Mouse (Mus musculus): ENCODE results near the gene Auts2. TPM values are rescaled to one million over a fixed set of nuclear protein-coding genes. Genes with fewer than 3 reads are reported as not detected.

The Auts2 gene
- polyA plus RNA-seq, 1 experiment from 2014 or later: 17.0 TPM

DNA sequence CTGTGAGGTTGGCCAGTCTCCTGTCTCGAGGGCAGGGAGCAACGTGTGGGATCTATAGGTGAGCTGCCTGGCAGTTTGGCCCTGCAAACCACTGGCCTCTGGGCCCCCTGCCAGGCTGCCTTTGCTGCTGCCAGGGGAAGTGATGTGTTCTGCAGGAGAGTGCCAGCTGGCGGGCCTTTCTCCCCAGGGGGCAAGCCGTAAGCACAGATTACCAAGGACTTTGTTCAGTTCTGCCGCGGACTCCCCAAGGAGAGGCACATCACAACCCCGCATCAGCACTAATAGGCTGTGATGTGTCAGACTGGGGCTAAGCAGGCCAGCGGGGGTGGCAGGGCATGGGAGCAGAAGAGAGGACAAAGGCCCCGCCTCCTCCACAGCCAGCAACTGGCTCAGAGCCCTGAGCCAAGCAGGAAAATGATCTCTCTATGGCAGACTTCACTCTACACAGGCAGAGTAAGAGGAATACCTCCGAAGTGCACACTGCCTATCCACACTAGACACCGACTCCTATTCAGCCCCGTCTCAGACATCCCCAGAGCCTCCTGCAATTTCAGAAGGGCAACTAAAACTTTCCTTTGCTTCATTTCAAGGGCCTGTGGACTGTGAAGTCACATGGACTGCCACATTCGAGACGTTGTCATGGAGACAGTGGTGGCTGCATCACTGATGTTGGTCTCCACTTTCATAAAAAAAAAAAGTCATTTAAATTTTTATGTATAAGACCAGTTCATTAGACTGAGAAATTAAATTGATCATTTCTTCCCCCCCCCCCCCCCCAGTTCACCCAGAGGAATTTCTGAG lies 942.6 kb downstream of the Auts2 start:
- Histone ChIP-seq H3K9ac (no peak overlapping the region), H3K9me3 (no peaks in the 10 kb centered on the region), H3K27ac (no peak overlapping the region; the same call in 1 of the 2 replicates), H3K4me1 (peaks cover 10% of the 10 kb centered on the region), H3K36me3 (no peaks in the 10 kb centered on the region), H3K4me3 (no peak overlapping the region), H3K4me2 (no peak overlapping the region), H3K27me3 (peaks cover 36% of the 10 kb centered on the region)
- WGBS: 22% methylated on average over 14 of the region's 14 CpGs
- peak; percentile 69 for ATAC-seq (ENCODE audit: borderline replicate concordance, extremely low read depth, low FRiP score, low TSS enrichment)

DNA sequence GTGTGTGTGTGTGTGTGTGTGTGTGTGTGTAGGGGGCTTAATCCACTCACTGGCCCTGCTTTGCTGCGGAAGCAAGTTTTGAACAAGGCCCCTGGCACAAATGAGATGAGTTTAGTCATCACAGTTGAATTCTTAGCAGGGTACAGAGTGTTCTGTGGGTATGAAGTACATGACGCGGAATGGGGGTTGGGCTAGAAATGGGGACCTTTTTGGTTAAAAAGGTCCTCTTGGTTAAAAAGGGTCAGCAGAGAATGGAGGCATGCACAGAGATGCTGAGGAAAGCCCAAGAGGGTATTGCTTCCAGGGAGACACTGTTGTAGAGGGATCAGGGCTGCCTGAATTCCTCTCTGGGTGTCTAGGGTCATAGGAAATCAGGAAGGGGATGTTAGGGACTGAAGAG lies 945.6 kb downstream of the Auts2 start:
- H3K27ac ChIP-seq: no peak overlapping the region
- no peak for ATAC-seq (ENCODE audit: borderline replicate concordance, extremely low read depth, low FRiP score, low TSS enrichment)
- no peaks in the 10 kb centered on the region for H3K36me3 ChIP-seq
- WGBS: 78% methylated on average over 3 of the region's 3 CpGs
- no peak overlapping the region for H3K9ac ChIP-seq
- no peak overlapping the region for H3K4me3 ChIP-seq
- H3K9me3 ChIP-seq: no peaks in the 10 kb centered on the region
- H3K27me3 ChIP-seq: peaks cover 42% of the 10 kb centered on the region
- no peak overlapping the region for H3K4me2 ChIP-seq
- peaks cover 10% of the 10 kb centered on the region for H3K4me1 ChIP-seq

DNA sequence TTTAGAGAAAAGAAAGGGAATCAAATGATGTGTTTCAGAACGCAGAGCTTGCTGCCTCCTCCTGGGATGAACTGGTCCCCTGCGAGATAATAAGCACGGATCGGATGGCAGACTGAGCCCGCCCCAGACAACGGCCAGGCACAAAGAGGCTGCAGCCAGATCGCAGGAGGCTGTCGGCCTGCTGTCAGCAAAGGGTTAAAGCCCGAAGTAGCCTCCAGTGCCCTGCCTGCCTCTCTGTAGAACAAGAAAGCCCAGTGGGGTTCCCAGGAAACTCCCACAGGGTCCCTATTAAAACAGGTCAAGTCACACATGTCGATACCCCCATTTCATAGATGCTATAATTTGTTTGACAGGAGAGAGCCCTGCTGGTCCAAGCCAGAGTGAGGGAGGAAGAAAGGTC lies 946.6 kb downstream of the Auts2 start:
- Histone ChIP-seq H3K9ac (no peak overlapping the region), H3K9me3 (no peaks in the 10 kb centered on the region), H3K36me3 (no peaks in the 10 kb centered on the region), H3K4me1 (peaks cover 10% of the 10 kb centered on the region), H3K4me2 (no peak overlapping the region), H3K4me3 (no peak overlapping the region), H3K27ac (no peak overlapping the region), H3K27me3 (peaks cover 47% of the 10 kb centered on the region)
- ATAC-seq (ENCODE audit: borderline replicate concordance, extremely low read depth, low FRiP score, low TSS enrichment): no peak
- WGBS: 13% methylated on average over 10 of the region's 10 CpGs

DNA sequence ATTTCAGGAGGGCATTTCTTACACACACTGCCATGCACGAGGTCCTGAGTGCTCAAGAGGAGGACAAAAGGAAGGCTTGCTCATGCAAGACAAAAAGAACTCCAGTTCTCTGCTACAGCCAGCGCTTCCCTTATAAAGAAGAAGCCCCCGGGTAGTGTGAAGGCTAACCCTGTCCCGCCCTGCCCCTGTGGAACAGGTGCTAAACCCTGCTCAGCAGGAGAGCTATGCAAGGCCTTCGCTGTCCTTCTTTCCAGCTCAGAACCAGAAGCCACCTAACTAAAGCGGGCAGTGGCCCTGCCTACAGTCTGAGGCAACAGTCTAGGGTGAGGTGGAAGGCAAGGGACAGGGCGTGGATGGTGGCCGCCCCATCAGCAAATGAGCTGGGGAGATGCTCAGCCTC lies 947.4 kb downstream of the Auts2 start:
- no peak overlapping the region for H3K4me3 ChIP-seq
- no peak overlapping the region for H3K4me2 ChIP-seq
- H3K36me3 ChIP-seq: no peaks in the 10 kb centered on the region
- no peaks in the 10 kb centered on the region for H3K9me3 ChIP-seq
- no peak for ATAC-seq (ENCODE audit: borderline replicate concordance, extremely low read depth, low FRiP score, low TSS enrichment)
- no peak overlapping the region for H3K27ac ChIP-seq
- H3K27me3 ChIP-seq: peaks cover 48% of the 10 kb centered on the region
- peaks cover 9% of the 10 kb centered on the region for H3K4me1 ChIP-seq
- WGBS: 48% methylated on average over 8 of the region's 8 CpGs
- H3K9ac ChIP-seq: no peak overlapping the region

DNA sequence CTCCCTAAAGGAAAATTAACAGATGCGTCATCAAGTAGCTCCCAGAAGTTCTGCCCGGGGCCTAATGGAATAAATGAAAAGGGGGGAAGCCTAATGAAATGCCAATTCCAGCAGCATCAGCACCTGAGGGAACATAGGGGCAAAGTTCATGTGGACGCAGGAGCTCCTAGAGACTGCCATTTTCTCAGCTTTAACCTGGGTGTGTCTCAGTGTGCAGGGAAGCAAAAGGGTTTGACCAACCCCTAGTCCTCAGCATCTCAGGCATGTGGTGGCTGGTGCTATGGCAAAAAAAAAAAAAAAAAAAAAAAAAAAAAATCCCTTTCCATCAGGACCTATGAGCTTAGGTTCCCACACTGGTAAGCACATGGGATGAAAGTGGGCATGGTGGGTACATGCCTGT lies 948.5 kb downstream of the Auts2 start:
- Histone ChIP-seq H3K4me2 (no peak overlapping the region), H3K4me1 (no peaks in the 10 kb centered on the region), H3K4me3 (no peak overlapping the region), H3K27me3 (peaks cover 37% of the 10 kb centered on the region), H3K36me3 (no peaks in the 10 kb centered on the region), H3K9me3 (no peaks in the 10 kb centered on the region), H3K9ac (no peak overlapping the region), H3K27ac (no peak overlapping the region)
- no peak for ATAC-seq (ENCODE audit: borderline replicate concordance, extremely low read depth, low FRiP score, low TSS enrichment)
- WGBS: 80% methylated on average over 3 of the region's 3 CpGs

DNA sequence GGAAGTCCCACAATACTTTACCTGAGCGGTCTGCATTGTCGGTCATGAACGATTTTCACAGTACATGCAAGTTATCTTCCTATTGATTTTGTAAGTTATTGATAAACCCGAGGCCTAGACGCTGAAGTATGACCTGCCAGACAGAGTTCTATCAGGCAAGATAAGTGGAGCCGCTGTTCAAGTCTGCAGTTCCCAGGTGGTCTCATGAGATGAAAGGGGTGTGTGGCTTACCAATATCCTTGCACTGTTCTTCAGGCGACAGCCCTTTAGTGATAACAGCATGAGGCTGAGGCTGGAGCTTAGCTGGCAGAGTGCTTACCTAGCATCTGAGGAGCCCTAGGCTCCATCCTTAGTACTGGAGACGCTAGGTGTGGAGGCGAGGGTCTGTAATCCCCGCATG lies 949.9 kb downstream of the Auts2 start:
- no peak for ATAC-seq (ENCODE audit: borderline replicate concordance, extremely low read depth, low FRiP score, low TSS enrichment)
- Histone ChIP-seq H3K9me3 (no peaks in the 10 kb centered on the region), H3K9ac (no peak overlapping the region), H3K4me3 (no peak overlapping the region), H3K27ac (no peak overlapping the region), H3K27me3 (peaks cover 32% of the 10 kb centered on the region), H3K4me1 (no peaks in the 10 kb centered on the region), H3K4me2 (no peak overlapping the region), H3K36me3 (no peaks in the 10 kb centered on the region)
- 83% methylated on average over 10 of the region's 10 CpGs for WGBS

DNA sequence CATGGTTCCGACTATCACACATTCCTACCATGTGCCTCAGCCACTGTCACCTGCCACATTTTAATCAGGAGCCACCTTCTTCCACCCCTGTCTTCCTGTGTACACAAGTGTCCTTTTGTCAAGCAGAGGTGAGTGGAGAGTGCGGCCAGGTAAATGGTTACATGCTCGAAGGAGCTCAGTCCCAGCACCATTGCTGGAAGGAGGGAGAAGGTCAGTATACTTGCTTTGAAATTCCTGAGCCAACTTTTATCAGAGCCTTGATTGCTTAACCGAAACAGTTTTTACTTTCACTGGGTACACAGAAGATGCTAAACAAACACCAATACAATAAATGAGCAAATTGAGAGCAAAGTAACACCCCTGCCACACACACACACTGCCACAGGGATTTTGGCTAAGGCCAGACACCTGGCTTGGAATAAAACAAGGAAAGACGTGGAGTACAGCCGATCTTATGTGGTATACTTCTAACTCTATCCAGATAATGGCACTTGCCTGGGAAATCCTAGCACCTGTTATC lies 953.1 kb downstream of the Auts2 start:
- no peak for ATAC-seq (ENCODE audit: borderline replicate concordance, extremely low read depth, low FRiP score, low TSS enrichment)
- no peak overlapping the region for H3K4me3 ChIP-seq
- no peaks in the 10 kb centered on the region for H3K36me3 ChIP-seq
- H3K27me3 ChIP-seq: peaks cover 15% of the 10 kb centered on the region; the same call in 1 of the 2 replicates
- no peak overlapping the region for H3K4me2 ChIP-seq
- H3K9ac ChIP-seq: no peak overlapping the region
- WGBS: 59% methylated on average over 6 of the region's 6 CpGs
- no peak overlapping the region for H3K27ac ChIP-seq
- 0 out of 2 replicates have a peak, but pooled peaks cover 6% of the 10 kb centered on the region for H3K4me1 ChIP-seq
- H3K9me3 ChIP-seq: no peaks in the 10 kb centered on the region

DNA sequence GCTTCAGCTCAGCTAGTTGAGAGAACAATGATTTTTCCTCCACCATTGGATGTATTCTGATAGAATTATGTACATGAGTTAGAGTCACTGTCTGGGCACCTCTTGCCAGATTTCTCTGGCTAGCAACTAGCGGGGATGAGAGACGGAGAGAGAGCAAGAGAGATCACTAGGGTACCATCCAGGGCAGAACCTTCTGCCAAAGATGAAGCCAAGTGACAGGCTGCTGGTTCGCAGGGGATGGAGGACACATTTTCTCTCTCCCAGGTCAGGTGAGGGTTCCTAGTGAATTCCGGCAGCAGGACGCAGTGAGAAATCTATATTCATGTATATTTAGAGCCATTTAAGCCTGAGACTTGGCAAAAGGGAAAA lies 956.8 kb downstream of the Auts2 start:
- no peak for ATAC-seq (ENCODE audit: borderline replicate concordance, extremely low read depth, low FRiP score, low TSS enrichment)
- WGBS: 77% methylated on average over 5 of the region's 5 CpGs
- H3K9me3 ChIP-seq: no peaks in the 10 kb centered on the region
- H3K36me3 ChIP-seq: no peaks in the 10 kb centered on the region
- H3K27me3 ChIP-seq: peaks cover 8% of the 10 kb centered on the region; the same call in 1 of the 2 replicates
- no peak overlapping the region for H3K27ac ChIP-seq
- H3K4me2 ChIP-seq: no peak overlapping the region
- H3K9ac ChIP-seq: no peak overlapping the region
- H3K4me1 ChIP-seq: 0 out of 2 replicates have a peak, but pooled peaks cover 6% of the 10 kb centered on the region
- H3K4me3 ChIP-seq: no peak overlapping the region

DNA sequence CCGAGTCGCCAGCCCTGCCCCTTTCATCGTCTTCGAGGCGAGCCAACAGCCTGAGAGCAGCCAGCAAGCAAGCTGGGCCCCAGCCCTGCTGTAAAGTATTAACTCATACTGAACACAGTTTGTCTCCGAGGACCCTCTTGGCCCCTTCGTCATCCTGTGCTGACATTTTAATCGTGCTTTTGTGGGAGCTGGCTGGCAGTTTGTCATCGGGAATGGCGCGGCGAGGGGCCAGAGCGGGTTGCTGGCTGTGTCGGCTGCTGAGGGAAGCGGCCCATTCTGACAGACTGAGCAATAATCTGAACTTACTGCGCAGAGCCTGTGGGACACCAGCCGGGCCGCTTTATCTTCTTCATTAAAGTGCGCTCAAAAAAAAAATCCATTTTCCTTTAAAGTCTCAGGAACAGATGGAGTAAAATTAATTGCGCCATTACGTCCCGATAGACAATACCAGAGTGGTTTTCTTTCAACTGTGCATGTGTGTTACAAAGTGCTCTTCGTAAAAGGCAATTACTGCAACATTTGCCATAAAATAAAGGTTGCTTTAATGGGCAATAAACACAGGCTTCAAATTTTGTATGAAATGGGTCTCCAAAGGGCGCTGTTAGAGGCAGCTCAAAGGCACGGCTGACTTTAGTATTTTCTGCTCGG lies 957.3 kb downstream of the Auts2 start:
- Histone ChIP-seq H3K9me3 (no peaks in the 10 kb centered on the region), H3K4me2 (no peak overlapping the region), H3K36me3 (no peaks in the 10 kb centered on the region), H3K27me3 (peaks cover 8% of the 10 kb centered on the region; the same call in 1 of the 2 replicates), H3K27ac (no peak overlapping the region), H3K4me3 (no peak overlapping the region), H3K4me1 (0 out of 2 replicates have a peak, but pooled peaks cover 6% of the 10 kb centered on the region), H3K9ac (no peak overlapping the region)
- 36% methylated on average over 26 of the region's 26 CpGs for whole genome bisulfite sequencing
- ATAC-seq (ENCODE audit: borderline replicate concordance, extremely low read depth, low FRiP score, low TSS enrichment): no peak

DNA sequence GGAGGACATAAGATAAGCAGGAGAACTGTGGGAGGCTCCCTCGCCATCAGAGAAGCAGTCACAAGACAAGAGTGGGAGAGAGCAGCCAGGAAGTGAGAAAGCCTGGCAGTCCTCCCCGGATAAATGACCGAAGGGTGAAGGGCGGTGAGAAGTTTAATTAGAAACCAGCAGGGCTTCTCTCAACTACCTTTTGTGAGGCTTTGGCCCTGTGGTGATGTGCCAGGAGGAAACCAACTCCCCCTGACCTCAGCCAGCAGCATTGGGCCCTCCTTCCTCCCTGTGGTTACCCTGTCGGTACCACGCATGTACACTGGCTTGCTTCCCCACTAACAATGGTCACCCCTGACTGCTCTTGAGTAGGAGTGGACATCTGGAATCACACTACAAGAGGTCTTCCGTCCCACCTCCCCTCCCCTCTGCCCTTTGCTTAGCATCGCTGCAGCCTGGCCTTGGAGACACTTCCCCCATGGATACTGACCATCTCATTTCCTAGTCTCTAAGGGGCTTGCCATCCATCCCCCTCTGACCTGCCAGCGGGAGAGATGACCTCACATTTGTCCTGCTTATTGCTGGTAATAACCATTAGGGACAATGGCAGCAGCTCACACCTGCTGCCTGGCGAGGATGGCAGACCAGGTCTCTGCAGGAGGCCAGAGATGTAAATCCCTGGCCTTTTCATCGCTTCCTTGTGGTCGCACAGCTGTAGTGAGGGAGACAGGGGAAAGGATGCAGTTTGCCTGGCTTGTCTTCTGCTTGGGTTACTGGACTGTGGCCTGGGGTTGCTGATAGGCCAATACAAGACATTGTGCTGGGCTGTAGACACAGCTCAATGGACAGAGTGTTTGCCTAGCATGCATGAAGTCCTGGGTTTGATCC lies 958.6 kb downstream of the Auts2 start:
- Histone ChIP-seq H3K4me3 (no peak overlapping the region), H3K27ac (no peak overlapping the region), H3K4me1 (0 out of 2 replicates have a peak, but pooled peaks cover 6% of the 10 kb centered on the region), H3K36me3 (no peaks in the 10 kb centered on the region), H3K9ac (no peak overlapping the region), H3K9me3 (no peaks in the 10 kb centered on the region), H3K4me2 (no peak overlapping the region), H3K27me3 (peaks cover 8% of the 10 kb centered on the region; the same call in 1 of the 2 replicates)
- WGBS: 60% methylated on average over 12 of the region's 12 CpGs
- no peak for ATAC-seq (ENCODE audit: borderline replicate concordance, extremely low read depth, low FRiP score, low TSS enrichment)

Data from lung, embryonic 15.5 days (tissue).